Mouse (Mus musculus): ENCODE measurements at regions not wholly inside any gene's neighbourhood (a gene's known extent, or its start where the extent isn't known, plus 50 kb on each side); places are given as distances from the start of the nearest gene placed in this dataset.
A peak's percentile ranks its signal among the peaks of the same experiment; 100 is the strongest.

- Histone ChIP-seq H3K9me3 (ENCODE audit: control insufficient read depth, insufficient read depth, low read depth, low read length) (no peaks in the 10 kb centered on the region), H3K4me1 (ENCODE audit: control insufficient read depth in 2 of 2, insufficient read depth in 2 of 2, low read length in 2 of 2, poor library complexity in 1 of 2) (no peaks in the 10 kb centered on the region), H3K27ac (ENCODE audit: insufficient read depth, low read depth, low read length, poor library complexity, severe bottlenecking) (no peak overlapping the region), H3K9ac (ENCODE audit: insufficient read depth, low read depth, low read length, poor library complexity, severe bottlenecking) (no peak overlapping the region), H3K4me3 (ENCODE audit: insufficient read depth in 1 of 2, low read depth in 1 of 2, low read length in 2 of 2, poor library complexity in 1 of 2, severe bottlenecking in 1 of 2) (no peak overlapping the region), H3K36me3 (ENCODE audit: control insufficient read depth, insufficient read depth, low read length, poor library complexity, severe bottlenecking) (no peaks in the 10 kb centered on the region)
- no peak for DNase-seq (ENCODE audit: low read depth, low spot score)
- TF ChIP-seq CHD2 (IDR thresholded peaks at IDR 0.05; ENCODE audit: low read depth, low read length) (no peak), ZNF384 (IDR thresholded peaks at IDR 0.05; ENCODE audit: low read depth, low read length) (no peak), ZC3H11A (IDR thresholded peaks at IDR 0.05; ENCODE audit: borderline replicate concordance, low read depth, low read length) (no peak), MAFK (IDR thresholded peaks at IDR 0.05; ENCODE audit: insufficient read depth, low read depth, low read length) (no peak), HCFC1 (IDR thresholded peaks at IDR 0.05; ENCODE audit: borderline replicate concordance, insufficient read depth, low read length) (no peak)
- in situ Hi-C loops (cut with MboI; ENCODE audit: low sequenced_read_pairs in 2 of 2, unreplicated experiment in 2 of 2) = no loop called here
Measured at GRCm38 (mm10) chr19:49681204-49681603, 997.2 kb downstream of the Sorcs1 start.

GRCm38 (mm10) chr19:49680006-49680405 lies 998.4 kb downstream of the Sorcs1 start:
- H3K27ac ChIP-seq (ENCODE audit: insufficient read depth, low read depth, low read length, poor library complexity, severe bottlenecking) = no peak overlapping the region
- H3K4me1 ChIP-seq (ENCODE audit: control insufficient read depth in 2 of 2, insufficient read depth in 2 of 2, low read length in 2 of 2, poor library complexity in 1 of 2) = no peaks in the 10 kb centered on the region
- in situ Hi-C loops (cut with MboI; ENCODE audit: low sequenced_read_pairs in 2 of 2, unreplicated experiment in 2 of 2) = no loop called here
- no peak overlapping the region for H3K4me3 ChIP-seq (ENCODE audit: insufficient read depth in 1 of 2, low read depth in 1 of 2, low read length in 2 of 2, poor library complexity in 1 of 2, severe bottlenecking in 1 of 2)
- TF ChIP-seq ZC3H11A (IDR thresholded peaks at IDR 0.05; ENCODE audit: borderline replicate concordance, low read depth, low read length) (no peak), CHD2 (IDR thresholded peaks at IDR 0.05; ENCODE audit: low read depth, low read length) (no peak), HCFC1 (IDR thresholded peaks at IDR 0.05; ENCODE audit: borderline replicate concordance, insufficient read depth, low read length) (no peak), ZNF384 (IDR thresholded peaks at IDR 0.05; ENCODE audit: low read depth, low read length) (no peak), MAFK (IDR thresholded peaks at IDR 0.05; ENCODE audit: insufficient read depth, low read depth, low read length) (no peak)
- no peak overlapping the region for H3K9ac ChIP-seq (ENCODE audit: insufficient read depth, low read depth, low read length, poor library complexity, severe bottlenecking)
- DNase-seq (ENCODE audit: low read depth, low spot score) = no peak
- H3K9me3 ChIP-seq (ENCODE audit: control insufficient read depth, insufficient read depth, low read depth, low read length) = no peaks in the 10 kb centered on the region
- no peaks in the 10 kb centered on the region for H3K36me3 ChIP-seq (ENCODE audit: control insufficient read depth, insufficient read depth, low read length, poor library complexity, severe bottlenecking)

GRCm38 (mm10) chr19:49675931-49676330 lies 1002.5 kb downstream of the Sorcs1 start:
- in situ Hi-C loops (cut with MboI; ENCODE audit: low sequenced_read_pairs in 2 of 2, unreplicated experiment in 2 of 2) = no loop called here

GRCm38 (mm10) chr19:49629963-49630362 lies 1048.5 kb downstream of the Sorcs1 start:
- H3K4me1 ChIP-seq (ENCODE audit: control insufficient read depth in 2 of 2, insufficient read depth in 2 of 2, low read length in 2 of 2, poor library complexity in 1 of 2) = no peaks in the 10 kb centered on the region
- no peak for DNase-seq (ENCODE audit: low read depth, low spot score)
- H3K36me3 ChIP-seq (ENCODE audit: control insufficient read depth, insufficient read depth, low read length, poor library complexity, severe bottlenecking) = no peaks in the 10 kb centered on the region
- no peak overlapping the region for H3K4me3 ChIP-seq (ENCODE audit: insufficient read depth in 1 of 2, low read depth in 1 of 2, low read length in 2 of 2, poor library complexity in 1 of 2, severe bottlenecking in 1 of 2)
- in situ Hi-C loops (cut with MboI; ENCODE audit: low sequenced_read_pairs in 2 of 2, unreplicated experiment in 2 of 2) = no loop called here
- H3K9me3 ChIP-seq (ENCODE audit: control insufficient read depth, insufficient read depth, low read depth, low read length) = no peaks in the 10 kb centered on the region
- H3K27ac ChIP-seq (ENCODE audit: insufficient read depth, low read depth, low read length, poor library complexity, severe bottlenecking) = no peak overlapping the region
- TF ChIP-seq CHD2 (IDR thresholded peaks at IDR 0.05; ENCODE audit: low read depth, low read length) (no peak), MAFK (IDR thresholded peaks at IDR 0.05; ENCODE audit: insufficient read depth, low read depth, low read length) (no peak), ZC3H11A (IDR thresholded peaks at IDR 0.05; ENCODE audit: borderline replicate concordance, low read depth, low read length) (no peak), ZNF384 (IDR thresholded peaks at IDR 0.05; ENCODE audit: low read depth, low read length) (no peak), HCFC1 (IDR thresholded peaks at IDR 0.05; ENCODE audit: borderline replicate concordance, insufficient read depth, low read length) (no peak)
- no peak overlapping the region for H3K9ac ChIP-seq (ENCODE audit: insufficient read depth, low read depth, low read length, poor library complexity, severe bottlenecking)

More at GRCm38 (mm10) chr19:49675931-49676330, 1002.5 kb downstream of the Sorcs1 start:
- peaks cover 2% of the 10 kb centered on the region for H3K9me3 ChIP-seq (ENCODE audit: control insufficient read depth, insufficient read depth, low read depth, low read length)
- H3K36me3 ChIP-seq (ENCODE audit: control insufficient read depth, insufficient read depth, low read length, poor library complexity, severe bottlenecking) = no peaks in the 10 kb centered on the region
- no peak for TF ChIP-seq HCFC1 (IDR thresholded peaks at IDR 0.05; ENCODE audit: borderline replicate concordance, insufficient read depth, low read length)
- no peak for TF ChIP-seq CHD2 (IDR thresholded peaks at IDR 0.05; ENCODE audit: low read depth, low read length)
- TF ChIP-seq MAFK (IDR thresholded peaks at IDR 0.05; ENCODE audit: insufficient read depth, low read depth, low read length) = no peak
- TF ChIP-seq ZNF384 (IDR thresholded peaks at IDR 0.05; ENCODE audit: low read depth, low read length) = no peak
- no peak for TF ChIP-seq ZC3H11A (IDR thresholded peaks at IDR 0.05; ENCODE audit: borderline replicate concordance, low read depth, low read length)
- no peak overlapping the region; the same call in 1 of the 2 replicates for H3K27ac ChIP-seq (ENCODE audit: insufficient read depth, low read depth, low read length, poor library complexity, severe bottlenecking)
- H3K9ac ChIP-seq (ENCODE audit: insufficient read depth, low read depth, low read length, poor library complexity, severe bottlenecking) = no peak overlapping the region
- no peaks in the 10 kb centered on the region for H3K4me1 ChIP-seq (ENCODE audit: control insufficient read depth in 2 of 2, insufficient read depth in 2 of 2, low read length in 2 of 2, poor library complexity in 1 of 2)
- DNase-seq (ENCODE audit: low read depth, low spot score) = peak; percentile 31
- no peak overlapping the region for H3K4me3 ChIP-seq (ENCODE audit: insufficient read depth in 1 of 2, low read depth in 1 of 2, low read length in 2 of 2, poor library complexity in 1 of 2, severe bottlenecking in 1 of 2)

- no peak overlapping the region for H3K4me3 ChIP-seq (ENCODE audit: insufficient read depth in 1 of 2, low read depth in 1 of 2, low read length in 2 of 2, poor library complexity in 1 of 2, severe bottlenecking in 1 of 2)
- no peaks in the 10 kb centered on the region for H3K9me3 ChIP-seq (ENCODE audit: control insufficient read depth, insufficient read depth, low read depth, low read length)
- H3K36me3 ChIP-seq (ENCODE audit: control insufficient read depth, insufficient read depth, low read length, poor library complexity, severe bottlenecking) = no peaks in the 10 kb centered on the region
- in situ Hi-C loops (cut with MboI; ENCODE audit: low sequenced_read_pairs in 2 of 2, unreplicated experiment in 2 of 2) = no loop called here
- no peak for TF ChIP-seq ZNF384 (IDR thresholded peaks at IDR 0.05; ENCODE audit: low read depth, low read length)
- TF ChIP-seq MAFK (IDR thresholded peaks at IDR 0.05; ENCODE audit: insufficient read depth, low read depth, low read length) = no peak
- TF ChIP-seq CHD2 (IDR thresholded peaks at IDR 0.05; ENCODE audit: low read depth, low read length) = no peak
- no peak for TF ChIP-seq ZC3H11A (IDR thresholded peaks at IDR 0.05; ENCODE audit: borderline replicate concordance, low read depth, low read length)
- no peak for TF ChIP-seq HCFC1 (IDR thresholded peaks at IDR 0.05; ENCODE audit: borderline replicate concordance, insufficient read depth, low read length)
- H3K27ac ChIP-seq (ENCODE audit: insufficient read depth, low read depth, low read length, poor library complexity, severe bottlenecking) = no peak overlapping the region
- no peak overlapping the region for H3K9ac ChIP-seq (ENCODE audit: insufficient read depth, low read depth, low read length, poor library complexity, severe bottlenecking)
- no peak for DNase-seq (ENCODE audit: low read depth, low spot score)
- H3K4me1 ChIP-seq (ENCODE audit: control insufficient read depth in 2 of 2, insufficient read depth in 2 of 2, low read length in 2 of 2, poor library complexity in 1 of 2) = no peaks in the 10 kb centered on the region
Measured at GRCm38 (mm10) chr19:49619920-49620319, 1058.5 kb downstream of the Sorcs1 start.
